Mouse (Mus musculus) skeletal muscle tissue, postnatal 0 days (tissue): Measurements from ENCODE around the gene Ambp. TPM values are rescaled to one million over a fixed set of nuclear protein-coding genes. Genes with fewer than 3 reads are reported as not detected.

Source experiments
- polyA plus RNA-seq: library from polyadenylated mRNA; unstranded; fragments of >200 nt; fragmentation: Nextera tagmentation; extraction: Ambion mirVana; gene quantifications from 2 replicates; pipeline ENCODE4 v1.2.1, GENCODE M21; 2015

The Ambp gene
- polyA plus RNA-seq: 0.67 TPM in 2 replicates

GRCm38 (mm10) chr4:63154699-63155098 is at the start of gene Ambp:
Ambp (minus strand) TSS chr4:63154799.

GRCm38 (mm10) chr4:63171969-63172685 is 17.5 kb upstream of the Ambp start, which contains the start of gene Kif12:
Kif12 (minus strand) TSS chr4:63172131.

Other genes with a start within 250 kb of the Ambp start
- gene Zfp618, start 189.2 kb downstream of the Ambp start, polyA plus RNA-seq: 1.7 and 4.1 TPM in 2 replicates
- not detected in 2 replicates for gene Kif12, start 17.3 kb upstream of the Ambp start, polyA plus RNA-seq
- 5.4 and 6.7 TPM in 2 replicates for gene Col27a1, start 59.2 kb upstream of the Ambp start, polyA plus RNA-seq
- 2.5 and 47.0 TPM in 2 replicates for gene Orm1, start 189.8 kb upstream of the Ambp start, polyA plus RNA-seq
- 0.17 and 0.51 TPM in 2 replicates for gene Orm3, start 201.4 kb upstream of the Ambp start, polyA plus RNA-seq
- gene Orm2, start 207.7 kb upstream of the Ambp start, polyA plus RNA-seq: 0.85 TPM in 1 of 2 replicates, not detected in the other
- gene Akna, start 248.6 kb upstream of the Ambp start, polyA plus RNA-seq: 1.8 and 2.0 TPM in 2 replicates